Mouse (Mus musculus): ENCODE results near the gene Nmnat1.

- no peak for TF ChIP-seq CTCF (IDR thresholded peaks at IDR 0.05; ENCODE audit: low read depth)
- TF ChIP-seq EP300 (IDR thresholded peaks at IDR 0.05; ENCODE audit: low read depth) = no peak
Observed at GRCm38 (mm10) chr4:149506904-149507303, 21.9 kb upstream of the Nmnat1 start.

Data from liver, postnatal 0 days (tissue).